Mouse (Mus musculus) right cerebral cortex, postnatal 25 days (tissue): ENCODE data around the gene Cux1.

ENCODE experiments used
- DNase-seq: peaks from one replicate; pipeline ENCODE4 v3.0.0; 2022

Gene Cux1

GRCm38 (mm10) chr5:136291562-136291961 is 275.7 kb downstream of the Cux1 start:
- DNase-seq, result no peak

DNA sequence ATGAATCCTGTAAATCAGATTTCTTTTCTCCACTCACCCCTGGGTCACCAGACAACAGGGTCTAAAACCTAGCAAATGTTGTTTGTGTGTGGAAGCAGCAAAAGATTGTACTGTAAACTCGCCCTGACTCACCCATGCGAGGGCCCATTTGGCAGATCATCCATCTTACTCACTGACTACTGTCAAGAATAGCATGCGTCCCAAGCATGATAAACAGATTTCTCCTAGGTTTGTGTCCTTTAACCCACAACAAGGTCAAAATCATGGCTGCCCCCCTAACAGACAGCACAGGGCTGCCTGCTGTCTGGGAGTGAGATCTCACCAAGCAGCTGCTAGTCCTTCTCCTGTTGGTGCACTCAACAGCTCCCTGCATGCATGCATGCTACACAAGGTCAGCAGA is 277.5 kb downstream of the Cux1 start:
- no peak for DNase-seq

GRCm38 (mm10) chr5:136288351-136289081 is 278.8 kb downstream of the Cux1 start:
- no peak for DNase-seq

DNA sequence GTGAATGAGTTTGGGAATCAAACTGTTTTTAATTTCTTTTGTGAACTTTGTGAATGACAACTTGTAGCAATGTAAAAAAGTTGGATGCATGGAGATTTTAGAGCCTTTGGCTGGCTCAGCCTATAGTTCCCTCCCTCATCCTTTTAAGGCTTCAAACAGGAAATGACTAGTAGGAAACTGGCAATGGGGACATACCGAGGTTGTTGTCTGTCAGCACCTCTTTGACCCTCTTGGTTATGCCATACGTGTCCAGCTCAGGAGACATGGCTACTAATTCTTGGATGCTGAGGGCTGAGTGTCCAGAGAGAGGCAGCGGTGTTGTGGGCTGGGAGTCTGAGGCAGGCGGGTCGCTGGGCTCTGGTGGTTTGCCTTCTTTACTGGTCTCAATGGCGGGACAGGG is 280.7 kb downstream of the Cux1 start:
- no peak for DNase-seq

GRCm38 (mm10) chr5:136285106-136285505 is 282.2 kb downstream of the Cux1 start:
- DNase-seq, result no peak

GRCm38 (mm10) chr5:136281351-136281750 is 285.9 kb downstream of the Cux1 start:
- DNase-seq, result no peak

- DNase-seq, result no peak
Measured at GRCm38 (mm10) chr5:136274739-136275138, 292.6 kb downstream of the Cux1 start.

GRCm38 (mm10) chr5:136269937-136270336 is 297.4 kb downstream of the Cux1 start:
- no peak for DNase-seq

- DNase-seq, result no peak
Measured at GRCm38 (mm10) chr5:136266077-136266476, 301.2 kb downstream of the Cux1 start.

DNA sequence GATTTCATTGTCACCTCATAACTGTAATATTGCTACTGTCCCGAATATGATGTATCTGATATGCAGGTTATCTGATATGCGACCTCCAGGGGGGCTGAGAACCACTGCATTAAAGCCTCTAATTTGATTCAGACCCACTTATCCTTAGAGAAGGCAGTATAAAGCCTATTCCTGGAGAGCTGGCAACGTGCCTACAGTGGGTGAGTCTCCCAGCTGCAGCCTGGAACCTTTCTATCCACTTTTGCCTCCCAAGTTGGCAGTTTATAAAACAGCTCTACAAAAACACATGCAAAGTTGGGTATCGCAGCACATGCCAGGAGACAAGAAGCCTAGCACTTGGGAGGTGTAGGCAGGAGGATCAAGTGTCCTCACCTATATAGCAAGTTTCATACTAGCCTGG is 303.9 kb downstream of the Cux1 start:
- peak; percentile 26 for DNase-seq

DNA sequence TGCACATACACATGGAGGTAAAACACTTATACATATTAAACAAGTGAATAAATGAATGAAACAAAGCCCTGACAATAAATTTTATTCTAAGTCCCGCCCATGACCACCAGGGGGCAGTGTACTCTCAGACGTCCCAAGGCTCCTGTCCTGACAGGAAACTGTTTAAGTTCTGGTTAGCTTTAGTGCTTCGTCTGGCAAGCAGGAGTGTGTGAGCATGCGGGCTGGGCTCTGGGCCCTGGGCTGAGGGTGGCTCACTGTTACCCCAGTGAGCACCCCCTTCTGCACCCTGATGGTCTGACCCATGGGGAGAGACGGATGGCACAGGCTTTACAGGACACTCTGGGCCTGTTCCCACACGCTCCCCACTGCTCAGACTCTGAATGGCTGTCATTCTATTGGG is 308.4 kb downstream of the Cux1 start:
- no peak for DNase-seq

- DNase-seq, result peak; percentile 61
Measured at GRCm38 (mm10) chr5:136252899-136253298, 314.4 kb downstream of the Cux1 start.

GRCm38 (mm10) chr5:136251004-136251403 is 316.3 kb downstream of the Cux1 start:
- peak; percentile 23 for DNase-seq

GRCm38 (mm10) chr5:136248441-136248840 is 318.8 kb downstream of the Cux1 start:
- no peak for DNase-seq

DNA sequence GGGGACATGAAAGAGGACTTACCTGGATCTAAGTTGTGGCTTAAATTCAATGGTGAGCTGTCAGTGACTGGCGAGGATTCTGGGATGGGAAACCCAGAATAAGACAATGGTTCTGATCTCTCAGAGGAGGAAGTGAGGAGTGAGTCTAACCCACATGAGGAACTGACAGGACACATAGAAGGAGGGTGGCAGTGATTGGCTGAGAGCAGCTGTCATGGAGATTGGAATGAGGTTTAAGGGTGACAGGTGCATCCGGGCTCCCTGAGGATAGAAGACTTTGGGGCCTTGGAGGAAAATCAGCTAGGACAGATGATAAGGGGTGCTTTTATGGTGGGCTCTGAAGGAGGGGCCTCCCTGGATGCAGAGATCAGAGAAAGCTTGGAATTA is 320.8 kb downstream of the Cux1 start, which contains the start of gene Sh2b2:
Gene Sh2b2 (minus strand): TSS at position 105 of the 387 bp plus-strand sequence.
- DNase-seq, result no peak

GRCm38 (mm10) chr5:136245541-136246451 is 321.5 kb downstream of the Cux1 start:
- no peak for DNase-seq

DNA sequence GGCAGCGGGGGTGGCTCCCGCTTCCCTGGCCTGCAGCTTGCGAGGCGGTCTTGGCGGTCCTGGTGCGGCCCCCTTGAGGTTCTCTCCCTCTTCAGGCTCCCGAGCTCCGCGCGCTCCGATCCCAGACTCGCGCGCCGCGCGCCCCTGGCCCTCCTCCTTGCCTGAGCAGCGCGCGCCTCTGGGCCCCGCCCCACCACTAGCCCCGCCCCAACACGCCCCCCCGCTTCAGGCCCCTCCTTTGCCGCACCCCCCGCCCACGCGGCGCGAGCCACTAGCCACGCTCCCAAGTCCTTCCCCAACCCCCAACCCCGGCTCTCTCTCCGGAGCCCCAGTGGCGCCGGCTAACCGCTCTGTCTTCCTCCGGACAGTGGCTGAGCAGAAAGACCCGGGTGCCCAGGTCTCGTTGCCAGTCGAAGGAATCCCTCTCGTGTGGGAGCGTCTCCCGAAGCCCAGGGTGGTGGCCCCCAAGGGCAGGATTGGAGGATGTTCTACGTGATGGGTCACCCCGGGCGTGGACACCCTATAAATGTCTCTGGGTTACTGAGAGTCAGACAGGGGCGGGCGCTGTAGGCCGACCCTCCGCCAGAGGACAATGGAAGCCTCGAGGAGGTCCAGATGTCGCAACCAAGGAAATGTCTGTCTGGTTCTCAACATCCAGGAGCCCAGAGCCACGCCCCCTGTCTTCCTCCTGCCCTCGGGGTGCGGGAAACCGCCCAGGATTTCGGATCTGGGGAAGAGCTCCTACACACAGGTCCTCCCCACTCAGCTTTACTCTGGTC is 322.3 kb downstream of the Cux1 start:
- peak; percentile 89 for DNase-seq

GRCm38 (mm10) chr5:136243851-136244761 is 323.2 kb downstream of the Cux1 start:
- peak; percentile 41 for DNase-seq

GRCm38 (mm10) chr5:136241161-136241560 is 326.1 kb downstream of the Cux1 start:
- no peak for DNase-seq

DNA sequence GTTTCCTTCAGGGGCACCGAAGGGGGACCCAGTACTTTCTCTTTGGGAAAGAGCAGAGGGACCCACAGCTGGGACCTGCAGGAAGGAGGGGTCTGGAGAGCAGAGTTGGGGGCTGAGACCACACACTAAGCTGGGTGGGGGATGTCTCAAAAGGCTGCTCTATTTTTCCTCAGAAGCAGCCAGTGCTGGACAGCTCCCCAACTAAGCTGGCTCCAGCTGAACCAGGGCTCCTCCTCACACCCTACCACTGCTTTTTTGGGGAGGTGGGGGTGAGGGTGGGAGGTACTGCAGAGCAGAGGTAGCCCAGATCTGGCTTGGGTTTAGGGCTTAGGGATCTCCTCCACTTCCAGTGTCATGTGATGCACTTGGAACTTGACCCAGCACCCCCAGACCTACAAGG is 326.9 kb downstream of the Cux1 start:
- no peak for DNase-seq

DNA sequence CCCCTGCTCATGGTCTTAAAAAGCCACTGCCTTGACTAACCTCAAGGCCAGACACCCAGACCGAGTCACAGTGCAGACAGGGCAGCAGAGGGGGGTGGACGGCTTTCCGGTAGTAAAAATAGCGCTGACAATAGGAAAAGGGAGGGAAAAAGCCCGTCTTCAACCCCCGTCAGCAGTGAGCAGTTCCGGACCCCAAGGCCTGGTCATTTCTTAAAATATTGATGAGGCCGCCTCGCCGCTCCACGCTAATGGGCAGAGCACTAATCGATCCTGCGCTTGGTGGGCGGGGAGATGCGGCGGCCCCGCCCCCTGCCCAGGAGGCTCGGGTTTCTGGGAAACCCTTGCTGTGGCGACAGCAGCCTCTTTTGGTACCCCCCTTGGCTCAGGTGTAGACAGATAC is 329.7 kb downstream of the Cux1 start:
- DNase-seq, result no peak

DNA sequence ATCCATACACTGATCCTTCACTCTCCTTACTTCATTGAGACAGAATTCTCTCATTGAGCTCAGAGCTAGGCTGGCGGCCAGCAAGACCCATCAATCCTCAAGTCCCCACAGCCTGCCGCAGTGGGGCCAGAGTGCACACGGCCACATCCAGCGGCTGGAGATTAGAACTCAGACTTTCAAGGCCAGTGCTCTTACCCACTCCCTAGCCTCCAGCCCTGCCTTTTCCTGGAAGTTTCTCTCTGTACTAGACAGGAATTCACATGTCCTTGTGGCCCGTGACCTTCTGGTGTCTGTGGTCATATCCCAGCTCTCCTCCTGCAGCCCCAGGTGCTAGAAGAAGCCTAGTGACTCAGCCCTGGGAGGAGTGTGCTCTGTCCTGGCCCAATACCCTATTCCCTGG is 330.7 kb downstream of the Cux1 start:
- no peak for DNase-seq
